Mouse (Mus musculus): ENCODE measurements around the gene Topors. TPM values are rescaled to one million over a fixed set of nuclear protein-coding genes. Genes with fewer than 3 reads are reported as not detected.

Topors gene
- total and polyA plus RNA-seq, 3 experiments: 32.0 to 62.7 (median 38.3) TPM

- H3K9me3 ChIP-seq (replicated peaks; ENCODE audit: insufficient read depth, low read length): no peaks in the 10 kb centered on the region
- peaks cover 0 to 2% of the 10 kb centered on the region in 2 experiments; a peak in 2 of 4 replicates for H3K36me3 ChIP-seq (ENCODE audit: control insufficient read depth in 1 of 2, insufficient read depth in 2 of 2, low read length in 2 of 2)
- H3K9ac ChIP-seq (ENCODE audit: control insufficient read depth, low read depth, low read length, poor library complexity, severe bottlenecking): no peak overlapping the region
- TF ChIP-seq HCFC1 (IDR thresholded peaks at IDR 0.05; ENCODE audit: low read depth, low read length) (no peak), SMC3 (IDR thresholded peaks at IDR 0.05; ENCODE audit: low read depth, low read length) (peak; percentile 90), CTCF (IDR thresholded peaks at IDR 0.05 in 2 of 3, conservative IDR thresholded peaks at IDR 0.05 in 1 of 3; ENCODE audit: control insufficient read depth in 1 of 3, insufficient read depth in 1 of 3, low read depth in 2 of 3, low read length in 3 of 3, poor library complexity in 1 of 3, severe bottlenecking in 1 of 3) (peak; percentile 51 to 92 (median 68)), MAFK (IDR thresholded peaks at IDR 0.05; ENCODE audit: borderline replicate concordance, low read depth, low read length) (no peak), ZC3H11A (IDR thresholded peaks at IDR 0.05; ENCODE audit: low read depth, low read length) (peak; percentile 71), SIN3A (IDR thresholded peaks at IDR 0.05; ENCODE audit: low read length) (no peak), RAD21 (IDR thresholded peaks at IDR 0.05; ENCODE audit: low read depth, low read length) (peak; percentile 87)
- no peak overlapping the region for H3K27ac ChIP-seq (ENCODE audit: control insufficient read depth, low read depth, low read length)
- H3K79me2 ChIP-seq (ENCODE audit: control insufficient read depth, insufficient read depth, low read length, poor library complexity): no peaks in the 10 kb centered on the region
- no peaks in the 10 kb centered on the region for H3K27me3 ChIP-seq (ENCODE audit: control insufficient read depth in 1 of 2, insufficient read depth in 2 of 2, low read length in 2 of 2)
- H3K4me3 ChIP-seq (ENCODE audit: control insufficient read depth in 1 of 2, insufficient read depth in 1 of 2, low read depth in 2 of 2, low read length in 2 of 2): no peak overlapping the region
- peaks cover 0 to 3% of the 10 kb centered on the region in 2 experiments; a peak in 2 of 4 replicates for H3K4me1 ChIP-seq (ENCODE audit: control insufficient read depth in 1 of 2, insufficient read depth in 2 of 2, low read length in 2 of 2)
- peak; percentile 78 for DNase-seq (ENCODE audit: low read depth, low spot score)
These were observed 15.9 kb upstream of the Topors start for GRCm38 (mm10) chr4:40285582-40285981.

- H3K27me3 ChIP-seq (ENCODE audit: control insufficient read depth in 1 of 2, insufficient read depth in 2 of 2, low read length in 2 of 2): no peaks in the 10 kb centered on the region
- peak; percentile 89 for TF ChIP-seq HCFC1 (IDR thresholded peaks at IDR 0.05; ENCODE audit: low read depth, low read length)
- peak; percentile 97 for TF ChIP-seq NRF1 (IDR thresholded peaks at IDR 0.05; ENCODE audit: insufficient read depth, low read depth, low read length, poor library complexity, severe bottlenecking)
- TF ChIP-seq TCF12 (IDR thresholded peaks at IDR 0.05; ENCODE audit: low read depth, low read length): peak; percentile 47
- TF ChIP-seq GATA1 (IDR thresholded peaks at IDR 0.05; ENCODE audit: low read depth, low read length): peak; percentile 41
- TF ChIP-seq POLR2AphosphoS2 (IDR thresholded peaks at IDR 0.05; ENCODE audit: low read length): peak; percentile 89
- peak; percentile 84 for TF ChIP-seq ELF1 (IDR thresholded peaks at IDR 0.05; ENCODE audit: low read depth, low read length)
- peak; percentile 97 for TF ChIP-seq SIN3A (IDR thresholded peaks at IDR 0.05; ENCODE audit: low read length)
- peak; percentile 95 for TF ChIP-seq MXI1 (IDR thresholded peaks at IDR 0.05; ENCODE audit: low read depth, low read length)
- TF ChIP-seq MYC (IDR thresholded peaks at IDR 0.05; ENCODE audit: low read depth, low read length): peak; percentile 54; the same call in 1 of the 2 replicates
- TF ChIP-seq MAZ (IDR thresholded peaks at IDR 0.05; ENCODE audit: low read depth, low read length): peak; percentile 87; the same call in 1 of the 2 replicates
- TF ChIP-seq MYB (IDR thresholded peaks at IDR 0.05; ENCODE audit: low read depth, low read length): no peak
- peak; percentile 90 for TF ChIP-seq NELFE (IDR thresholded peaks at IDR 0.05; ENCODE audit: low read depth, low read length)
- peak; percentile 73; the same call in 1 of the 2 replicates for TF ChIP-seq TBP (IDR thresholded peaks at IDR 0.05; ENCODE audit: low read depth, low read length)
- TF ChIP-seq ETS1 (IDR thresholded peaks at IDR 0.05; ENCODE audit: low read depth, low read length): no peak
- TF ChIP-seq RCOR1 (IDR thresholded peaks at IDR 0.05; ENCODE audit: low read depth, low read length): no peak
- TF ChIP-seq GABPA (IDR thresholded peaks at IDR 0.05; ENCODE audit: low read depth, low read length): no peak
- TF ChIP-seq KAT2A (conservative IDR thresholded peaks at IDR 0.05; ENCODE audit: low read depth, low read length): peak; percentile 35; the same call in 1 of the 2 replicates
- peak; percentile 57 to 93; a peak in 3 of 4 replicates for TF ChIP-seq POLR2A (IDR thresholded peaks at IDR 0.05; ENCODE audit: control insufficient read depth in 1 of 2, insufficient read depth in 1 of 2, low read depth in 1 of 2, low read length in 2 of 2, poor library complexity in 1 of 2)
- peak; percentile 69; the same call in 1 of the 2 replicates for TF ChIP-seq MAX (IDR thresholded peaks at IDR 0.05; ENCODE audit: low read length)
- H3K9ac ChIP-seq (ENCODE audit: control insufficient read depth, low read depth, low read length, poor library complexity, severe bottlenecking): peak within 1 kb of the TSS; percentile 90
- DNase-seq (ENCODE audit: low read depth, low spot score): peak; percentile 97
- peak within 1 kb of the TSS; percentile 90 to 91 for H3K4me3 ChIP-seq (ENCODE audit: control insufficient read depth in 1 of 2, insufficient read depth in 1 of 2, low read depth in 2 of 2, low read length in 2 of 2)
- H3K9me3 ChIP-seq (replicated peaks; ENCODE audit: insufficient read depth, low read length): no peaks in the 10 kb centered on the region
- H3K27ac ChIP-seq (ENCODE audit: control insufficient read depth, low read depth, low read length): peak within 1 kb of the TSS; percentile 98
- H3K36me3 ChIP-seq (ENCODE audit: control insufficient read depth in 1 of 2, insufficient read depth in 2 of 2, low read length in 2 of 2): peaks cover 0 to 11% of the 10 kb centered on the region in 2 experiments; a peak in 2 of 4 replicates
- peaks cover 17% of the 10 kb centered on the region for H3K79me2 ChIP-seq (ENCODE audit: control insufficient read depth, insufficient read depth, low read length, poor library complexity)
- H3K4me1 ChIP-seq (ENCODE audit: control insufficient read depth in 1 of 2, insufficient read depth in 2 of 2, low read length in 2 of 2): peaks cover 0 to 2% of the 10 kb centered on the region in 2 experiments; a peak in 1 of 4 replicates
These were observed 9.7 kb upstream of the Topors start, which contains the start of gene Ndufb6 for GRCm38 (mm10) chr4:40279276-40279900. Gene Ndufb6 (minus strand): TSS chr4:40279421.
